Mouse (Mus musculus) retina, postnatal 1 day (tissue): ENCODE data around the gene Cfap73.

ENCODE experiments used
- DNase-seq: peaks from one replicate; pipeline ENCODE4 v3.0.0-alpha.2; 2012

Cfap73 gene

GRCm38 (mm10) chr5:120579898-120580626 is 54.0 kb downstream of the Cfap73 start:
- no peak for DNase-seq

DNA sequence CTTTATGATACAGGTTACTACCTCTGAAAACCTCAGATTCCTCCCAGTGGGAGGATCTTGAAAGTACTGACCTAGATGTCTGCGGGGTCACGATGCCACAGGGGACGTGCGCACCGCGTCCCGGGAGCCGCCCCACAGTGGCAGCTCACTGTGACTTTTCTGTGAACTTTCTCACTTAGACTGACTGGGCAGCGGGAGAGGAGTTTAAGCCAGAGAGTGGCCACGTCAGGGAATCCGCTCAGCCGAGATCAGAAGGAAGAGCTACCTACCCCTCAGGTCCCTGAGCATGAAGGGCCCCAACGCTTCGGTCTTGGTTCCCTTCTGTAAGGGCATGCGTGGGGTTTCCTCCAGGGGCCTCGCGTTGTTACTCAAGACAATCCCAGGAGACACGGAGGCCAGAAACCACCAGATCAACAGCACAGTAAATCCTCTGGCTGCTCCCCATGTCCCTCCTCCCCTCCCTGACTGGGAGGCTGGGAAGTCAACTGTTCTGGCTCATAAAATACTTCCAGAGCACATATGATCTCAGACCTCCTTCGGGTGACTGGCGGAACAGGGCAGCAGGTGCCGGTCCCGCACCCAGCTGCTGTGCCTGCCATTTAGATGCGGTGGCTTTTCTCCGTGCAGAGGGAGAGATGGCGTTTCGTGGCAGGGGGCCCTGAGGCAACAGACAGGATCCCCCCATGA is 54.7 kb downstream of the Cfap73 start:
- peak; percentile 45 for DNase-seq

DNA sequence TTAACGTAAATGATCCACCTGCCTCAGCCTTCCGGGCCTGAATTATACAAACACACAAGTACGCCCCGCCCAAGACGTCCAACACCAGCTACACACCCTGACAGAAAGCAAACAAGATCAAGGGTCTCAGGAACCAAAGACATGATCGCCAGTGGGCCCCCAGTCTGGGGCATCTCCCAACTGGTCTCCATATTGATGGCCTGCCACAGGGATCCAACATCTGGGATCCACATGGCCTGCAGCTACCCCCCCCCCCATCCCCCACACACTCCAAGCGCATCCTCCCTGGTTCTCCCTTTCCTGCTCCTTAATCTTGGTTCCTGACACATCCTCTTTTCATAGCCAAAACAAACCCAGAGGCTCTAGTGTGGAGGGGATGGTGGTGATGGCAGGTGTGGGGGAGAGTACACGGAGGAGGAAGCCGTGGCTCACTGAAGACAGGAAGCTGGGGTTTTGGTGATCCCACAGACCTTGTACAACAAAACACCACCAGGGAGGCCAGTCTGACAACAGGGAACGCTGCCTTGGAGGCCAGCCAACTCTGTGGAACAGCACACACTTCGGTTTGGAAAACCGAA is 55.4 kb downstream of the Cfap73 start:
- DNase-seq: no peak
